Mouse (Mus musculus) liver, embryonic 11.5 days (tissue): ENCODE data around the gene Gm45062. TPM values are rescaled to one million over a fixed set of nuclear protein-coding genes. Genes with fewer than 3 reads are reported as not detected.
A peak's percentile ranks its signal among the peaks of the same experiment; 100 is the strongest.

Experiments used
- ATAC-seq: fragments of 200-750 bp; cut with Nextera tagmentation; replicated peaks from 2 replicates; pipeline ENCODE4 v1.8.0; 2017; ENCODE audit warnings: moderate number of reproducible peaks, mild to moderate bottlenecking, moderate TSS enrichment, moderate library complexity; ENCODE audit not compliant: low FRiP score
- DNase-seq: peaks from one replicate; pipeline ENCODE4 v3.0.0-alpha.2; 2017; ENCODE audit warnings: low spot score
- H3K27ac ChIP-seq: fragments of 300-500 bp; sonication (generic); 2 replicates; pipeline ENCODE4 v1.5.1; 2014; ENCODE audit warnings: mild to moderate bottlenecking, low read depth, low read length, control low read depth
- H3K27me3 ChIP-seq: fragments of 300-500 bp; sonication (generic); replicated peaks from 2 replicates; pipeline ENCODE4 v1.6.1; 2014; ENCODE audit warnings: low read length, mixed read lengths; ENCODE audit not compliant: control insufficient read depth, insufficient read depth
- H3K36me3 ChIP-seq: fragments of 300-500 bp; sonication (generic); 2 replicates; pipeline ENCODE4 v1.6.1; 2014; ENCODE audit warnings: mild to moderate bottlenecking, low read length, moderate library complexity, mixed read lengths; ENCODE audit not compliant: control insufficient read depth, insufficient read depth
- H3K4me1 ChIP-seq: fragments of 300-500 bp; sonication (generic); replicated peaks from 2 replicates; pipeline ENCODE4 v1.6.1; 2014; ENCODE audit warnings: low read length, mixed read lengths; ENCODE audit not compliant: control insufficient read depth, insufficient read depth
- H3K4me2 ChIP-seq: fragments of 300-500 bp; sonication (generic); 2 replicates; pipeline ENCODE4 v1.6.1; 2014; ENCODE audit warnings: mild to moderate bottlenecking, control low read depth, moderate library complexity
- H3K4me3 ChIP-seq: fragments of 300-500 bp; sonication (generic); 2 replicates; pipeline ENCODE4 v1.5.1; 2014; ENCODE audit warnings: low read depth, low read length, control low read depth
- H3K9ac ChIP-seq: fragments of 300-500 bp; sonication (generic); 2 replicates; pipeline ENCODE4 v1.6.1; 2014; ENCODE audit warnings: low read depth, low read length, control low read depth
- H3K9me3 ChIP-seq: fragments of 300-500 bp; sonication (generic); 2 replicates; pipeline ENCODE4 v1.6.1; 2016; ENCODE audit warnings: low read length, inconsistent platforms, mixed read lengths; ENCODE audit not compliant: control insufficient read depth
- WGBS: fragments of 180-500 bp; shearing (Covaris S2); extraction: QIAGEN DNeasy Blood & Tissue Kit; methylation state at CpG from one replicate; pipeline ENCODE4 v1.1.7; 2014; 5-methylcytosine and 5-hydroxymethylcytosine counted together
- polyA plus RNA-seq: library from polyadenylated mRNA; unstranded; fragments of >200 nt; fragmentation: Nextera tagmentation; extraction: Ambion mirVana; gene quantifications from 2 replicates; pipeline ENCODE4 v1.2.1, GENCODE M21; 2014

The Gm45062 gene
- polyA plus RNA-seq, 1 experiment from 2014 or later, result 3.9 TPM

DNA sequence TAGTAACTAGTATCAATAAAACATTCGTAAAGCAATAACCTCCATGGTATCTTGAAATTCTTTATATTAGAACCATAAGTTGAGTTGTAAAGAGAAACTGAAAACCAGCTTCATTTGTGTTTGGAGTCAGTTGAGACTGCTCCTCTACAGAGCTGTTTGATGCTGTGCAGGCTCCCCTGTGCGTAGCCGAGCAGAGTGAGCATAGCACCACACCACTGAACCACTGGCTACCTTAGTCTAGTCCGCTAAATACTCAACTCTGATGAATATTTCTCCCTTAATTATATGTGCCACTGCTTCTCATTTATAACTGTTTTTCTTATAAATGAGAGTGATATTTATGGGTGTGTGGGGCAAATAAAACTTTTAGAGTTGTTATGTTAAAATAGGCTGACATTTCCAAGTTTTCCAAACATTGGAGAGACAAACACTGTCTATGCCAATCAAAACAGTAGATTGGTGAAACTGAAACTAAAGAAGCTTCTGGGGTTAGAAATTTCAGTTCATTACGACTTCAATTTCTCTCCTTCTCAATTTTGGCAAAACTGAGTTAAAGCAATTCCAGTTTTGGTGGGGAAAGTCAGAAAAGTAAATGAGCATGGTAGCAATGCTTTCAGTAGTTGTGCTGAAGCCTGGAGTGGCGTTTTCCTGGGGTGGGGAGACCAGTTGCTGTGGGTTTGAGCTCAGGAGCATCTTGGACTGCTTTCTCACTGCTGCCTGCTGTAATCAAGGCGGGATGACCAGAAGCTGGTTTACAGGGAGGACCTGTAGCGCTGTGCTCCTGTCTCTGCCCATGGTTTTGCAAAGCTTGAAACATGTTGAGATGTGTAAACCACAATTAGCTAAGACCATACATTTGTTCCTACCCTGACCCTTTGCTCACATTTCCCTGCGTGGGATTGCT, 77.5 kb downstream of the Gm45062 start:
- Histone ChIP-seq H3K4me2 (no peak overlapping the region), H3K4me1 (no peaks in the 10 kb centered on the region), H3K27ac (no peak overlapping the region), H3K4me3 (no peak overlapping the region), H3K9me3 (no peaks in the 10 kb centered on the region), H3K36me3 (no peaks in the 10 kb centered on the region), H3K9ac (no peak overlapping the region), H3K27me3 (no peaks in the 10 kb centered on the region)
- ATAC-seq, result no peak
- 81% methylated on average over 9 of the region's 9 CpGs for WGBS
- no peak for DNase-seq

DNA sequence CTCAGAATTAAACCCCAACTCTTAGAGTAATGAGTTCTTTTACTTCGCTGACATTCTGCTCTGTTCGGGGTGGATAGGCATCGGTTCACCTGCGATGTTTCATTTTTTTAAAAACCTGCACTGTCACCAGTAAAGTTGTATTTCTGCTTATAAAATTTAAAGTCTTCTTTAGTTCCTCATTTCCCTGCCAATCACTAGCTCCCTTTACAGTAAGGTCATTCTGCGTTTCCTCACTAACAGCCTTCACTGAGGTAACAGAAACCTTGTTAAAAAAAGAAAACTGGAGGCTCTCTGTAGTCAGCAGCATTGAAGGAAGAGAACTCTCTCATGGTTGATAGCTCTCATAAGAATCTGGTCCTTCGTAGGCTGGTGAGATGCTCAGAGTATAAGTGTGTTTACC, 80.2 kb downstream of the Gm45062 start:
- no peak for DNase-seq
- Histone ChIP-seq H3K4me2 (no peak overlapping the region), H3K27ac (no peak overlapping the region), H3K27me3 (no peaks in the 10 kb centered on the region), H3K9ac (no peak overlapping the region), H3K9me3 (no peaks in the 10 kb centered on the region), H3K4me3 (no peak overlapping the region), H3K4me1 (no peaks in the 10 kb centered on the region; the same call in 1 of the 2 replicates), H3K36me3 (no peaks in the 10 kb centered on the region)
- ATAC-seq, result no peak
- WGBS, result 81% methylated on average over 6 of the region's 6 CpGs

- no peaks in the 10 kb centered on the region for H3K27me3 ChIP-seq
- H3K9me3 ChIP-seq, result no peaks in the 10 kb centered on the region
- ATAC-seq (peak; percentile 60), DNase-seq (no peak)
- H3K4me1 ChIP-seq, result no peaks in the 10 kb centered on the region; the same call in 1 of the 2 replicates
- no peak overlapping the region; the same call in 1 of the 2 replicates for H3K27ac ChIP-seq
- WGBS, result 62% methylated on average over 4 of the region's 4 CpGs
- peak overlapping the region; percentile 29; the same call in 1 of the 2 replicates for H3K4me2 ChIP-seq
- H3K36me3 ChIP-seq, result no peaks in the 10 kb centered on the region
- no peak overlapping the region for H3K4me3 ChIP-seq
- H3K9ac ChIP-seq, result no peak overlapping the region
These were observed 84.0 kb downstream of the Gm45062 start for GRCm38 (mm10) chr6:8343271-8343670.

DNA sequence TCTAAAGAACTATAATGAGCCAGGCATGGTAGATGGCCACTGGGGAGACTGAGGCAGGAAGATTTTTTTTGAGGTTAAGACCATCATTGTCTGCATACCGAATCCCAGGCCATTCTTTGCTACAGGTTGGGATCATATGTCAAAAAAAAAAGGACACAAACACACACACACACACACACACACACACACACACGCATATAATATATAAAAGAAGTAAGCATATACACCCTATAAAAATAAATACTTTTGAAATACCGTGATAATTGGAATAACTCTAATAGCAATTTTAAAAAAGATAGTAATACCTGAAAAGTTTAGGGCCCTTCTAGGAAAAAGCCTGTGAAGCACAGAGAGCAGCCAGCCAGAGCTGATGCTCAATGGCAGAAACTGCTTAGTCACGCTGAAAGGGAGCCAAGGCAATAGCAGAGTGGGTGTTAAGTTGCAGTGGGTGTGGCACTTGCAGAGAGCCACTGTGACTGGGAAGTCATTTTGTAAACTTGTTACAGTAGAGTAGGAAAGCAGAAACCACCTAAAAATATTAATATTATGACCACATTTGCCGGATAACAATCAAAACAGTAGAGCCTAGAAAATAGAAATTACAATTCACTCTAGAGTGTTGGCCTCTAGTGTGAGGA, 86.1 kb downstream of the Gm45062 start:
- DNase-seq, result no peak
- Histone ChIP-seq H3K4me1 (no peaks in the 10 kb centered on the region; the same call in 1 of the 2 replicates), H3K9ac (no peak overlapping the region), H3K9me3 (no peaks in the 10 kb centered on the region), H3K36me3 (no peaks in the 10 kb centered on the region), H3K4me3 (no peak overlapping the region), H3K4me2 (no peak overlapping the region), H3K27me3 (no peaks in the 10 kb centered on the region), H3K27ac (no peak overlapping the region)
- WGBS, result 61% methylated on average over 5 of the region's 5 CpGs
- peak; percentile 95 for ATAC-seq

GRCm38 (mm10) chr6:8347154-8347553, 87.9 kb downstream of the Gm45062 start:
- H3K4me3 ChIP-seq, result no peak overlapping the region
- no peak overlapping the region for H3K9ac ChIP-seq
- 87% methylated on average over 2 of the region's 2 CpGs for WGBS
- H3K36me3 ChIP-seq, result no peaks in the 10 kb centered on the region
- no peaks in the 10 kb centered on the region for H3K27me3 ChIP-seq
- H3K4me2 ChIP-seq, result no peak overlapping the region
- no peak overlapping the region for H3K27ac ChIP-seq
- H3K4me1 ChIP-seq, result no peaks in the 10 kb centered on the region; the same call in 1 of the 2 replicates
- no peaks in the 10 kb centered on the region for H3K9me3 ChIP-seq
- no peak for DNase-seq
- ATAC-seq, result peak; percentile 34; the same call in 1 of the 2 replicates

DNA sequence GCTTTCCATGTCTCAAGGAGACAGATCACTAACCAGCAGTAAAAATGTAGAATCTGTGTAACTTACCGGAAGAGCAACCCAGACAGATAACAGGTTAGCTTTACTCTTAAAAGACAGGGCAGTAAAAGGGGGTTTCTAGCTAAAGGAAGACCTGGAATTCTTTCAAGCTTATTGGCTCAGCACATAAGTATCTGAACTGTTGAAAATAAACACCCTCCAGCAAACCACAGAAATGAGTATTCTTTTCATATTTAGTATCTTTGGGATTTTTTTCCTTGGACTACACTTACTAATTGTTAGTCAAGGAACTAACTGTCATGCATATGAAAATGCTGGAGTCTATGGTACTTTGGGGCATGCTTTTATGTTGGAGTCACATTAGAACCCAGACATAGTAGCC, 89.1 kb downstream of the Gm45062 start:
- Histone ChIP-seq H3K4me1 (no peaks in the 10 kb centered on the region; the same call in 1 of the 2 replicates), H3K4me2 (no peak overlapping the region), H3K9me3 (no peaks in the 10 kb centered on the region), H3K27ac (no peak overlapping the region), H3K9ac (no peak overlapping the region), H3K4me3 (no peak overlapping the region), H3K36me3 (no peaks in the 10 kb centered on the region), H3K27me3 (no peaks in the 10 kb centered on the region)
- 80% methylated on average over 1 of the region's 1 CpGs for WGBS
- ATAC-seq (no peak), DNase-seq (no peak)

GRCm38 (mm10) chr6:8349060-8349670, 89.9 kb downstream of the Gm45062 start:
- 66% methylated on average over 2 of the region's 2 CpGs for WGBS
- DNase-seq, result no peak
- H3K27me3 ChIP-seq, result no peaks in the 10 kb centered on the region
- no peak overlapping the region for H3K9ac ChIP-seq
- ATAC-seq, result peak; percentile 60; the same call in 1 of the 2 replicates
- no peak overlapping the region for H3K4me3 ChIP-seq
- H3K36me3 ChIP-seq, result no peaks in the 10 kb centered on the region
- H3K4me2 ChIP-seq, result no peak overlapping the region
- no peaks in the 10 kb centered on the region for H3K4me1 ChIP-seq
- H3K9me3 ChIP-seq, result no peaks in the 10 kb centered on the region
- H3K27ac ChIP-seq, result no peak overlapping the region

DNA sequence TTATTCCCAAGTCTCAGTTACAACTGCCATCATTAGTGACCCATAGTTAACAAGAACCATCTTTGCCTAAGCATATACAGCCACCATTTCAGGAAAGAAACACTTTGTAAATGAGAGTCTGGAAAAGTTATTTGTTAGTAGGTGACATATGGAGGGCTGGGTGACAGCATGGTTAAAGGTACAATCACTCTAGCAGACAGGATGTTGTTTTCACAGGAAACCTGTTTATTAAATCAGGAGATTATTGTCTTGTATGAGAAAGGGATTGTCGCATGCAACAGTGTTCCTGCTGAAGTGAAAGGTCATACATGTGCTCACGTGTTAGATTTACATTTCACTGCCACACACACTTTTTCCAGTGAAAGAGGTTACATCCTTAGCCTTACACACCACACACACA, 92.3 kb downstream of the Gm45062 start:
- H3K36me3 ChIP-seq, result no peaks in the 10 kb centered on the region
- WGBS, result 91% methylated on average over 2 of the region's 2 CpGs
- H3K27ac ChIP-seq, result no peak overlapping the region
- ATAC-seq, result no peak
- H3K9me3 ChIP-seq, result no peaks in the 10 kb centered on the region
- H3K9ac ChIP-seq, result no peak overlapping the region
- no peak for DNase-seq
- H3K4me3 ChIP-seq, result no peak overlapping the region
- no peak overlapping the region for H3K4me2 ChIP-seq
- H3K4me1 ChIP-seq, result no peaks in the 10 kb centered on the region
- no peaks in the 10 kb centered on the region for H3K27me3 ChIP-seq
